Mouse (Mus musculus): ENCODE measurements around the gene Rbm33.

Gene Rbm33

DNA sequence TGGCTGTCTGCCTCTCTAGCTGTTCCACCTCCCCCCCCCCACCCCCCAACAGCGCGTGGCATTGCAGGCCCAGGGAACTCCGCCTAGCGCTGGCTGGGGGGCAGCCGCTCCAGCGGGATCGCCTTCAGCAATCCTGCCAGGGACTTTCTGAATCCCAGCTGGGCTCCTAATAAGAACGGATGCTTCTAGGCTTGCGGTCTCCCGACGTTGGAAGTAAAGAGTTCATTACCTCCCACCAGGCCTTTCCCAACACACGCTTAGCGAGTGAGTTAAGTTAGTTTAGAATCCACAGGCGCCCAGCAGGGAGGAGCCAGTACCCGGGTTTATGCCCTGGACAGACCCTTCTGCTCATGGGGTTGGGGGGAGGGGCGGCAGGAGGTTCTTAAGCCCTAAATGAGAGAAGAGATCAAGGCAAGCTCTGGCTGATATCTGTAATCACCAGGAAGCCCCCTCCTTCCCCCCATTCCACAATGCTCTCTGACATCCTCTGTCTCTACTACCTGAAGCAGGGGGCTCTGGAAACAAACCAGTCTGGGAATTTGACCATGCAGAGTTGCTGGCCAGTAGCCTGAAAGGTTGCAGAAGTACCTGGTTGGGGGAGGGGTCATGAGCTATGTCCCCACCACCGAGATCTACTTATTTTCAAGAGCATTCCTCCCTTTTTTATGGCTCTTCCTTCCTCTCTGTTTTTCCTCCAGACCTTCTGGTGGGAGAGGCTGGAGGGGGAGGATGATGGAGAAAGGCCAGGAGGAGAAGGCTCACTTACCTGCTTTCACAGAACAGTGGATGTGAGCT, 143.8 kb downstream of the Rbm33 start:
- DNase-seq (ENCODE audit: extremely low read depth, low read depth) = no peak

DNA sequence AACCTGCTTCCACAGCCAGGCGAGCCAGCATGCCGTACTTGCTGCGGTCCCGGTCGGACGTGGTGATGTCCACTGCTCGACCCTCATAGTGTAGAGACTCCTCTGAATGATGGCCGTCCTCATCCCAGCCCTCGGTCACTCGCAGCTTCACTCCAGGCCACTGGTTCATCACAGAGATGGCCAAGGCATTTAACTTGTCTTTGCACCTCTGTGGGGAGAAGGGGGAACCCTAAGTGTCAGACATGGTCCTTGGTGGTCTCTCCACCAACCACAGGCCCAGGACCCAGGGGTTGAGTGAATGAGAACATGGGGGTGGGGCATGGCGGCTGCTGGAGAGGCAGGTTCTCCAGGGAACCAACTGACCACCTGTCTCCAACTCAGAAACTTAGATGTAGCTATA, 144.5 kb downstream of the Rbm33 start:
- no peak for DNase-seq (ENCODE audit: extremely low read depth, low read depth)

DNA sequence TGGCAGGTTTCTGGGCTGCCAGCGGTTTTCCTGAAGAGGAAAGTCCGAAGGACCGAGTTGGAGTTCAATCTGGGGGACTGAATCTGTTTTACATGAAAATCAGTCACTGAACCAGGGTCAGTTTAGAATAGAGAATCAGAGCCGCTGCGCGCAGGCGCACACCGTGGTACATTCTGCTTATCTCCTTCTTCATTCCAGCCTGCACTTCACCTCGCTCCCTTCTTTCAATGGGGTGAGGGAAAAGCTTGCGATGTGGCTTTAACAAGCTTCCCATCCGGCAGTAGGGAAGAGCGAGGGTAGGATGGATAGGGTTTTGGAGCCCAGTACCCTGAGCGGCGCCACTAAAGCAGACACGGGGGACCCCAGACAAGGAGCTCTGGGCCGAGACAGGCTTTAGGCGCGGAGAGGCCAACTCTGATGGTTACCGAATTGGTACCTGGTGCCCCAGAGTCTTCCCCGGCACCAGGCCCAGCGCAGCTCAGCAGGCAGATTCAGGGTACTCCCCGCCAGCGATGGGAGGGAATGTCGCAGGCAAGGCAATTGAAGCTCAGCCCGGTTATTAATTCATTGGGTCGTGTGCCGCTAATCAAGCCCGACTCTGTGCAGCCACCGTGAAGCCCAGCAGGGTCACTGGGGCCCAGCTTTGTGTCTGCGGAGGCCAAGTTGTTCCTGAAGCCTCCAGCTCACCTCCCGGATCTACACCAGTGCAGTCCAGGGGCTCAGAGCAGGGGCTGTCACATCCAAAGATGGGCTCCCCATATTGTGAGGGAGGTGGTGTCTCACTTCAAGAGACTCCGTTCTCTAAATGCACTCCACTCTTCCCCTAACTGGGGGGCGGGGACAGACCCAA, 146.0 kb downstream of the Rbm33 start:
- no peak for DNase-seq (ENCODE audit: extremely low read depth, low read depth)

DNA sequence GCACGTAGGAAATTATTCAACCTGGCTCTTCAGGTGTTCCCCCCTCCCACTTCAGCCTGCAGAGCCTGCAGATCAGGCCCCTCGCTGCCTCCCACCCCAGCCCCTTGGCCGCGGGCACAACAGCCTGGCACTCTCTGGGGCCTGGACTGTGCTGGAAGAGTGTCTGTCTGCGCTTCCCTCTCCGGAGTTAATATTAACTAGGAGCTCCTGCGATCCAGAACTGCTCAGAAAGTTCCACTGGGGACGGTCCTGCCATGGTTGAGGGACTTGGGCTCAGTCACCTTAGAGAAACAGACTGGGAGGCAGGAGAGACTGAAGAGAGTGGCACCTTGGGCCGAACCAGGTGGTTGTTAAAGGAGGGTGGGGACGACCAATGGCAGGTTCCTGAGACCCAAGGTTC, 146.7 kb downstream of the Rbm33 start:
- DNase-seq (ENCODE audit: extremely low read depth, low read depth) = no peak

- no peak for DNase-seq (ENCODE audit: extremely low read depth, low read depth)
These were observed 147.6 kb downstream of the Rbm33 start for GRCm38 (mm10) chr5:28464361-28465098.

DNA sequence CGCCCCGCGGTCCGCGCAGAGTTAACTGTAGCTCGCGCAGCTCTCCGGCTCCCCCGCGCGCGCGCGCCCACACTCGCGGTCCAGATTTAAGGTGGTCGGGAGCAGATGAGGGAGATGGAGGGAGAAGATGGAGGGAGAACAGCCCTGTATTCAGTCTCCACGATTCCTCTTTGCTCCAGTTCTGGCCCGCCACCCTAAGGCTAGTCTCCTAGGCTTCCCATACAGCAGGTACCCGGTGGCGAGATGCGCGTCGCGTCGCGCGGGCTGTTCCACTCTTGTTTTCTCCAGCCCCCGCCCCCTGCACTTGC, 148.1 kb downstream of the Rbm33 start:
- no peak for DNase-seq (ENCODE audit: extremely low read depth, low read depth)

DNA sequence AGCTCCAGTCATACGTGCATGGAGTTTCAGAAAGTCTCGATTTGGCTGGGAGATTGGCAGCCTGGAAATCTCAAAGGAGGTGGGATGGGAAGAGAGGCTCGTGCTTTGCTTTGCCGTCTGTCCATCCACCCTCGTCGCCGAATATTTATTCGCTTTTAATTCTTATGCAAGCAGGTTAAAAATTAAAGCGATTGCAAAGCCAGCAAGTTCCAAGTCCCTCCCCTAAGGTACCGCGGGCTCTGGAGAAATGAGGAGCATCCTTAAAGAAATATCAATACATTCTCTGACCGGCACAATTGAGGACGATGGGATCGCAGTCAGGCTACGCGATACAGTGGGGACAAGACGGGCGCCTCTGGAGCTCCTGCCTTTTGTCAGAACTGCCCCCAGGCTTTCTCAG, 148.6 kb downstream of the Rbm33 start:
- DNase-seq (ENCODE audit: extremely low read depth, low read depth) = no peak

DNA sequence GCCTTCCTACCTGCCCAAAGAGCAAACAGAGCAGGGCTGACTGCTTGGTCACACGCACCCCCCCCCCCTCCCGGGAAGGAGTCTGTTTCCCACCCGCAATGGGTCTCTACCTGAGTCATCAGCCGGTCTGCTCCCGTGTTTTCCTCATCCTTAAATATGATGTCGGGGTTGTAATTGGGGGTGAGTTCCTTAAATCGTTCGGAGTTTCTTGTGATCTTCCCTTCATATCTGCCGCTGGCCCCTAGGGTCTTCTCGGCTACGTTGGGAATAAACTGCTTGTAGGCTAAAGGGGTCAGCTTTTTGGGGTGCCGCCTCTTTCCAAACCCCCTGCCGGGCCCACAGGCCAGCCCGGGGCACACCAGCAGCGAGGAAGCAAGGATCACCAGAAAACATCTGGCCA, 149.4 kb downstream of the Rbm33 start:
- no peak for DNase-seq (ENCODE audit: extremely low read depth, low read depth)

- DNase-seq (ENCODE audit: extremely low read depth, low read depth) = no peak
These were observed 149.9 kb downstream of the Rbm33 start, which contains the start of gene Shh for GRCm38 (mm10) chr5:28466760-28467306. Shh (minus strand) TSS chr5:28467256.
